Mouse (Mus musculus) spleen, adult 18-20 months (tissue): ENCODE results near the gene Rnf10.

ENCODE experiments used
- DNase-seq, 2 experiments: peaks; one replicate each; pipeline ENCODE4 v3.0.0; 2022; ENCODE audit warnings: mixed read lengths in 2 of 2

Rnf10 gene

GRCm38 (mm10) chr5:115274771-115275170 lies 2.1 kb upstream of the Rnf10 start:
- DNase-seq: no peak

GRCm38 (mm10) chr5:115274353-115274752 lies 1.7 kb upstream of the Rnf10 start:
- no peak for DNase-seq

- DNase-seq: no peak
Observed at GRCm38 (mm10) chr5:115273549-115274135, 944 bp upstream of the Rnf10 start.

- DNase-seq: peak in 1 of 2 experiments; percentile 43
Observed at GRCm38 (mm10) chr5:115271931-115272811, 527 bp downstream of the Rnf10 start.

- DNase-seq: no peak
Observed at GRCm38 (mm10) chr5:115269969-115270368, 2.7 kb downstream of the Rnf10 start.

GRCm38 (mm10) chr5:115268266-115268665 lies 4.4 kb downstream of the Rnf10 start:
- DNase-seq: no peak

- no peak for DNase-seq
Observed at GRCm38 (mm10) chr5:115267469-115268045, 5.1 kb downstream of the Rnf10 start.

- DNase-seq: no peak
Observed at GRCm38 (mm10) chr5:115266787-115267468, 5.8 kb downstream of the Rnf10 start.

- DNase-seq: no peak
Observed at GRCm38 (mm10) chr5:115266340-115266739, 6.4 kb downstream of the Rnf10 start.

- no peak for DNase-seq
Observed at GRCm38 (mm10) chr5:115262502-115263291, 10.0 kb downstream of the Rnf10 start.

- DNase-seq: no peak
Observed at GRCm38 (mm10) chr5:115261880-115262279, 10.8 kb downstream of the Rnf10 start.

GRCm38 (mm10) chr5:115261141-115261540 lies 11.6 kb downstream of the Rnf10 start:
- DNase-seq: no peak

- DNase-seq: no peak
Observed at GRCm38 (mm10) chr5:115260356-115260755, 12.3 kb downstream of the Rnf10 start.

- DNase-seq: no peak
Observed at GRCm38 (mm10) chr5:115256909-115257546, 15.7 kb downstream of the Rnf10 start.

GRCm38 (mm10) chr5:115255472-115255871 lies 17.2 kb downstream of the Rnf10 start:
- no peak for DNase-seq

- DNase-seq: no peak
Observed at GRCm38 (mm10) chr5:115240191-115240590, 32.5 kb downstream of the Rnf10 start.

GRCm38 (mm10) chr5:115238729-115239195 lies 33.9 kb downstream of the Rnf10 start:
- no peak for DNase-seq

- DNase-seq: peak; percentile 86 to 94
Observed at GRCm38 (mm10) chr5:115237803-115238728, 34.6 kb downstream of the Rnf10 start.

- DNase-seq: peak; percentile 69 to 91
Observed at GRCm38 (mm10) chr5:115235786-115236263, 36.9 kb downstream of the Rnf10 start, which contains the start of gene Pop5. Gene Pop5, plus strand, starts transcription at chr5:115235836.

- peak in 1 of 2 experiments; percentile 22 for DNase-seq
Observed at GRCm38 (mm10) chr5:115235323-115235771, 37.4 kb downstream of the Rnf10 start.
